Mouse (Mus musculus): ENCODE data around the gene Myog.

Myog gene

DNA sequence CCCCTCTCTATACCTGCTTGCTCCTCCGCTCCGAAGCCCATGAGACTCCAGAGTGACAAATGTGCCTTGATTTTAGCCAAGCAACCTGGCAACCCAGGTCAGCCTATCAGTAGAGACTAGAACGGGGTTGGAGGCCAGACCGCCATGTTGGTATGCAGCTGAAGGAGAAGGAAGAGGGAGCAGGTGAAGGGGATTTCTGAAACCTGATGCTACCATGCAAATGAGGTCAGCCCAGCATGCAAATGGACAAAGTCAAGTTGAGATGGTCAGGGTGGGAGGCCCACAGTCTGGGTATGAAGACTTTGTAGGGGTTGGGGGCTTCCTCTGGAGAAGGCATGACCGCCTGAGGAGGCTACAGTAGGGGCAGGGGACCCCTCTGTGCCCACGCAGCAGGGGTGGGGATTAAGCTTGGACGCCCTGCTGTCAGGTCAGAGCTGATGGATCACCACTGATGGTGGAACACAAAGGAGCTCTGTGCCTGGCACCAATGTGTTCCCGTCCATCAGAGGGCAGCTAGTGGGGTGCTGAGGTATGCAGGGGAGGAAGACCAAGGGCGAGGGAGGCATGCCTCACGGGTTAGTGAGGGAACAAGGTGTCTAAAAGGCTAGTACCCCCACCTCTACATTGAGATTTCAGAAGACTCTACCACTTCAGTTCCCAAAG lies 4.2 kb upstream of the Myog start:
- DNase-seq (ENCODE audit: low spot score) = no peak

GRCm38 (mm10) chr1:134288239-134288638 lies 1.6 kb upstream of the Myog start:
- DNase-seq (ENCODE audit: low spot score) = no peak

GRCm38 (mm10) chr1:134290300-134290699 lies 511 bp downstream of the Myog start:
- no peak for DNase-seq (ENCODE audit: low spot score)

- DNase-seq (ENCODE audit: low spot score) = no peak
Measured at GRCm38 (mm10) chr1:134290909-134291308, 1.1 kb downstream of the Myog start.

DNA sequence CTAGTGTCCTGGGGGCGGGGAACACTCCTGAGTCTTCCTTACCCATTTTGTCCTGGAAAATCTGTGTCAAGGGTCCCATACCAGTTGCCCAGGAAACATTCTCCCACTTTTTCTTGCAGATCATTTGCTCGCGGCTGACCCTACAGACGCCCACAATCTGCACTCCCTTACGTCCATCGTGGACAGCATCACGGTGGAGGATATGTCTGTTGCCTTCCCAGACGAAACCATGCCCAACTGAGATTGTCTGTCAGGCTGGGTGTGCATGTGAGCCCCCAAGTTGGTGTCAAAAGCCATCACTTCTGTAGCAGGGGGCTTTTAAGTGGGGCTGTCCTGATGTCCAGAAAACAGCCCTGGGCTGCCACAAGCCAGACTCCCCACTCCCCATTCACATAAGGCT lies 1.8 kb downstream of the Myog start:
- DNase-seq (ENCODE audit: low spot score) = no peak

DNA sequence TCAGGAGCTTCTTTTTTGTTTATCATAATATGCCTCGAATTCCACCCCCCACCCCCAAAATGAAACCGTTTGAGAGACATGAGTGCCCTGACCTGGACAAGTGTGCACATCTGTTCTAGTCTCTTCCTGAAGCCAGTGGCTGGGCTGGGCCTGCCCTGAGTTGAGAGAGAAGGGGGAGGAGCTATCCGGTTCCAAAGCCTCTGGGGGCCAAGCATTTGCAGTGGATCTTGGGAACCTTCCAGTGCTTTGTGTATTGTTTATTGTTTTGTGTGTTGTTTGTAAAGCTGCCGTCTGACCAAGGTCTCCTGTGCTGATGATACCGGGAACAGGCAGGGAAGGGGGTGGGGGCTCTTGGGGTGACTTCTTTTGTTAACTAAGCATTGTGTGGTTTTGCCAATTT lies 2.3 kb downstream of the Myog start:
- no peak for DNase-seq (ENCODE audit: low spot score)

- no peak for DNase-seq (ENCODE audit: low spot score)
Measured at GRCm38 (mm10) chr1:134292601-134293000, 2.8 kb downstream of the Myog start.

DNA sequence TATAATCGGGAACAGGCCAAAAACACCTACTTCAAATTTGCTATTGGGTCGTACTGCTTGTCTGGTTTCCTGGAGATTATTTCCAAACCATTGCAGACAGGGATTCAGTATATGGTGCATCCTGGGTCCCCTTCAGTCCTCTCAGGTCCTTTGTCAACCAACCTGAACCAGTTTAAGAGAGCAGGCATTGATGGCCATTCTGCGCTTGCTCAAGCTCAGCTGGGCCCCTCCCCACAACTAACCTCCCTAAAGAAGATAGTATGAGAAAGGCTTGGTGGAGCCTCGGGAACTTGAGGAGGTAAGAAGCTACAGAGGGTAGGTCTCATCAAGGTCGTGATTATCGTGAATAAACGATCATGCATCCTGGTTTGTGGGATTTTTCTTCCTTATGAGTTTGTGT lies 3.5 kb downstream of the Myog start:
- DNase-seq (ENCODE audit: low spot score) = no peak

DNA sequence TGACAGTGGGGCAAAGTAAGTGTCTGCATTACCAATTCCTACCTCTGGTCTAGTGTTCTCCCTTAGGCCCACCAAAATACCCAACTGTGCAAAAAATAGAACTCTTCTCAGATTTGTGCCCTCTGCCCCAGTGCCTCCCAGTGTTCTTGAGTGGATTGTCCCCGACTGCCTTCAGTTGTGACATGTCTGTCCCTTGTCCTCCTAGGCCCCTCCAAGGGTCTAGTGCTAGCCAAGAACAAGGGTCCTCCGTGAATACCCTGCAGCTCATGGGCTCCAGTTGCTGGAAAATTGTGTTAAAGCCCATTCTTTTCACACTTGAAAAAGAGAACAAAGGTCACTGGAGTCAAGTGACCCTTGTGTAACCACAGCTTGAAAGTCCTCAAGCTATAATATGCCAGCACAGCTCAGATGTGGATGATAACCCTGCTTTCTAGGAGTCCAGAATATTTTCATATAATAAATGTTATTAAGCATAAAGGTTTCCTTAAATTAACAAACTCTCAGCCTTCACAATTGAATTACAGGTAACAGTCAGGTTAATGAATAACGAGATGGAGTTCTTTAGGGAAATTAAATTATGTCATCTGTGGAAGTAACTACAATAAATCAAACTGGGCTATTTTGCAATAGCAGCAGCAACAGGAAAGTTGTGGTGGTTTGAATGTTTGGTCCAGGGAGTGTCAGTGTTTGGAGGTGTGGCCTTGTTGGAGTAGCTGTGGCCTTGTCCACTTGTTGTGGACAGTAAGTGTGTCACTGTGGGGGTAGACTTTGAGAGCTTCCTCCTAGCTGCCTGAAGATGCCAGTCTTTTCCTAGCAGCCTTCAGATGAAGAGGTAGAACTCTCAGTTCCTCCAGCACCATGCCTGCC lies 4.2 kb downstream of the Myog start:
- no peak for DNase-seq (ENCODE audit: low spot score)

DNA sequence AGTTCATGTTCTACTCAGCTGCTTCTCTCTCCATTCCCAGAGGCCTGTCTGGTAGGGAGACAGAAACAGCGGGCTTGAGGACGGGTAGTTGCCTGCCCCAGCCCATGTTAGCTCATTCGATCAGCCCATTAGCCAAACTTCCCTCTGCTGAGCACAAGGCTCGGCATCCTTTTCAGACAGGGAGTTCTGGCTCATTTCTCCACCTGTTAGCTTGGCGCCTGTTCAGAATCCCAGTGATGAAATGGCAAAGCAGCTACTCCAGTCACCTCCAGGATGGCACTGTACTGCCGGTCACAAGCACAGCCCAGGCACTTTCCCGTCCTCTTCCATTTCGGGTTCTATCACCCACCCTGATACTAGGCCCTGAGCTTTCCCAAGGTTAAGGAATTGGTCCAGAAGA lies 7.5 kb downstream of the Myog start:
- DNase-seq (ENCODE audit: low spot score) = no peak

- no peak for DNase-seq (ENCODE audit: low spot score)
Measured at GRCm38 (mm10) chr1:134298636-134299411, 9.0 kb downstream of the Myog start.

DNA sequence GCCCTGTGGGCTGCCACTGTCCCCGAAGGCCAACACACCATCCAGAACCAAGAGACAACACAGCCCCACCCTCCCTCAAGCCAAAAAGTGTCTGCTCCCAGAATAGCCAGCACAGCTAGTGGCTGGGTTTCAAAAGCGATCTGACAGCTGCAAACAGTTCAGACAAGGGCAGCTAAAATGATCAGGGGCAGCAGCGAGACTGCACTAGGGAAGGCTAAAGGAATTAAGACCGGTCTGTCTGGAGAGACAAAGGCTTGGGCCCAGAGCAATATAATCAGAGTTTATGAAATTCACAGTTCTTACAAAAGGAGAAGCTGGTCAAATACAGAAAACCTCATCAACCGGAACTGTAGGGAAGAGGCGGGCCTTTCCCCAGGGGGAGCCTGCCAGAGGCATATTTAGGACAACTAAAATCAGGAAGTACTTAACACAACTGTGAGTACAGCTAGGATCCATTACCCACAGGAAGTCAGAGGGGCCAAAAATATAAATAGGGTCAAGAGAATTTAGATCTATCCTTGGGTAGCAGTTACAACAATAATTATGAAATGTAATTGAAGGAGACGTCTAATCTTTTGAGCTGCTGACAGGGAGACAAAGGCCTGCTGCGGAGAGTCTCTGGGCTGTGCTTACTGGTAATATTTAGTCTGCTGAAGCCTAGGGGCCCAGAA lies 12.9 kb downstream of the Myog start:
- no peak for DNase-seq (ENCODE audit: low spot score)

- no peak for DNase-seq (ENCODE audit: low spot score)
Measured at GRCm38 (mm10) chr1:134304940-134305339, 15.2 kb downstream of the Myog start.

GRCm38 (mm10) chr1:134307409-134307808 lies 17.6 kb downstream of the Myog start:
- DNase-seq (ENCODE audit: low spot score) = no peak

DNA sequence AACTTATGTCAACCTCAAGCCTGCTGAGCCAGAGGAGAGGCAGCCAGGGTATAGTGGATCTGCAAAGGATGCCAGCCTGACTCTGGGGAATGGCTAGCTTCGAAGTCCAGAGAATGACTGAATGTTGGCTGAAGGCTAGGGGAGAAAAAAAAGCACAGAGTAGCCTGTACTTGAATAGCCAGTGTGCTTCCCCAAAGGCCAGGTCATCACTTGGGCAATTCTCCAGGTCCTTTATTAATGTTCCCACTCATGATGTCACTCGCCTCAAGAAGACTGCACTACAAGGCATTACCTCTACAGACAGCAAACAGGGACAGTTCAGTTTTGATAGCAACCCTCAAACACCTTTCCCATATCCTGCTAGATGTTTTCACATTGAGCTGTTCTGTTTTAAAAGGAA lies 20.5 kb downstream of the Myog start:
- DNase-seq (ENCODE audit: low spot score) = no peak

DNA sequence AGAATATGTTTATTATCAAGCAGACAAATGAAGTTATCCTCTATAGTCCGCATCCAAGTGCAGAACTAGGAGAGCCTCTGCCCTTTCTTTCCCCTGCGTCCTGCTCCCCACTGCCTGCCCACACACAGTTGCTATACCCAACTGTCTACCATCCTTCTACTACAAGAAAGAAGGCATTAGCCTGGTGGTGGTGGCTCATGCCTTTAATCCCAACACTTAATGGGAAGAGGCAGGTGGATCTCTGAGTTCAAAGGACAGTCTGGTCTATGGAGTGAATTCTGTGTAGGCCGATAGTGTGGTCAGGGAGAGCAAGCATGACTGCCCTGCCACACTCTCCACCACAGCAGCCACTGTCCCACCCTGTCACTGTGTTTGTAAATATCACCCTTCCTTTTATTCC lies 20.9 kb downstream of the Myog start:
- no peak for DNase-seq (ENCODE audit: low spot score)

DNA sequence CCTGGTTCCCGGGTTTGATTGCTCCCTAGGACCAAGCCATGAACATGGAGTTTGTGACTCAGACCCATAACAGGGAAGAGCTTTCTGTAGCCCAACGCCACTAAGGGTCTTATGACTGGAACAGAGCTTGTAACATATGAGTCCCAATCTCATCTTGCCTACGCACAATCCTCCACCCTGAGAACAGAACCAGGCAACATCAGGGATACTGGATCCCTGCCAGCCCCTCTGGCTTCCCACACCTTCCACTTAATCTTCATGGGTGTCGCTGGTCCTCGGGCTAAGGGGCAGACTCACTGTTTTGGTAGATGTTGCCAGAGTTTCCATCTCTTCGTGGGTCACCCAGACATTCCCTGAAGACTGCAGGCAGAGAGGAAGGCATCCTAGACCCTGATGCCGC lies 22.0 kb downstream of the Myog start:
- DNase-seq (ENCODE audit: low spot score) = no peak

DNA sequence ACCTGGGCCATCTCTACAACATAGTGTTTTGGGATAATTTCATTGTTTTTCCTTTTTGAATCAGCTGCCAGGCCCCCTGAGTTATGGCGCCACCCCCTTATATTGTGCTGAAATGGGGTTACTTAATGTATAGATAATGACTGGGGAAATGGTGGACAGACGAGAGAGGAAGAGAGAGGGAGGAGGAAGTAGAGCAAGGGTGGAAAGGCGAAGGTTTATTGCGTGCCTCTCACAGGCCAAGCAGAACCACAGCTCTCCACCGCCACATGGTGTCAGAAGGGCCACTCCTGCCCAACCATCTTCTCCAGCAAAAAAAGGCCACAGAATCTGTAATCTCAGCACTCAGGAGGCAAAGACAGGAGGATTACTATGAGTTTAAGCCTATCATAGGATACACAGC lies 25.4 kb downstream of the Myog start:
- no peak for DNase-seq (ENCODE audit: low spot score)

- no peak for DNase-seq (ENCODE audit: low spot score)
Measured at GRCm38 (mm10) chr1:134316361-134316760, 26.6 kb downstream of the Myog start.

- DNase-seq (ENCODE audit: low spot score) = no peak
Measured at GRCm38 (mm10) chr1:134318261-134318660, 28.5 kb downstream of the Myog start.

DNA sequence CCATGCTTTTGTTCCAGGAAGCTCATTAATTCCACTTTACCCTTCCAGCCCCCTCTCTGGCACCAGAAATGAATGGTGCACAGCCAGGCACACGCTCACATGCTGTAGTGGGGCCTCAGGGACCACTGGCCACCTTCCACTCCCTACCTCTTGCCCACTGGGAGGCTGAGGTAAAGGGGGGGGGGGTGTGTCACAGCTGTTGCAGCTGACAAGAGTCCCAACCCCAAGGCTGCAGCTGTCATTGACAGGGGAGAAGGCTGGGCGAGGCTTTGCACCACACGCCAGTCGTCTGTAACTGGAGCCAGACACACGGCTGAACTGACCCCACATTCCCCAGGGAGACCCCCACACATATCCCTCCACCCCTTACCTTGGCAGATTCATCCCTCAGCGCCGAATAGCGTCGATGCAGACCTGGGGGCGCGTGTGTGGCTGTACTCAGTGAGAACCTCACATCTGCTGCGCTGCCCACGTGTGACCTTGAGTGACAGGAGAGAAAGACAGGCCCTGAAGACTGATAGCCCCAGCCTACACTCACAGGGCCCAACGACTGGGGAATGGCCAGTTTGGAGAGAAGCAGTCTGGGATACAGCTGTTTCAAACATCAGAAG lies 31.0 kb downstream of the Myog start:
- DNase-seq (ENCODE audit: low spot score) = no peak

- DNase-seq (ENCODE audit: low spot score) = no peak
Measured at GRCm38 (mm10) chr1:134322591-134322990, 32.8 kb downstream of the Myog start.
